Mouse (Mus musculus): ENCODE results near the gene Mrpl39. TPM values are rescaled to one million over a fixed set of nuclear protein-coding genes. Genes with fewer than 3 reads are reported as not detected.
A peak's percentile ranks its signal among the peaks of the same experiment; 100 is the strongest.

Gene Mrpl39
- polyA plus RNA-seq, 1 experiment from 2014 or later, result 43.0 TPM

DNA sequence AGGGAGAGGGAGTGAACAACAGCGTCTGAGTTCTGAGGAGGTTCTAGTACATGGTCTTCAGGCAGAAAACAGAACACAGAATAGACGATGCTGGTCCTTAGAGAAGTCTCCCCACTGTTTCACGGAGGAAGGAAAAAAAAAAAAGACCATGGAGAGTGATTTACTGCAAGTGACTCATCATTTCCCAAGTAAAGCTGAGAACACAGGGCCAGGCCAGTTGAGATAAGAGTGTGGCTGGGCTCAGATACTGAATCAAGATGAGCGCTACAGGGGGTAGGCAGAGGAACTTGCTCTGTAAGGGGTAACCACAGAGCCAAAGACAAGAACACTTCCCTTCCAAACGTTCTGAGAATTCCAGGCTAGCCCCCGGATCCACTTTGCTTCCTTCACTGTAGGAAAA lies 36.8 kb downstream of the Mrpl39 start:
- no peaks in the 10 kb centered on the region for H3K36me3 ChIP-seq (ENCODE audit: control insufficient read depth, insufficient read depth, low read length)
- 65% methylated on average over 6 of the region's 6 CpGs for WGBS
- no peaks in the 10 kb centered on the region for H3K4me1 ChIP-seq (ENCODE audit: control insufficient read depth, insufficient read depth, low read length)
- no peak overlapping the region for H3K9ac ChIP-seq (ENCODE audit: low read depth, low read length)
- H3K27me3 ChIP-seq (replicated peaks; ENCODE audit: control insufficient read depth, insufficient read depth, low read length), result 0 out of 2 replicates have a peak, but pooled peaks cover 3% of the 10 kb centered on the region
- no peak for DNase-seq (ENCODE audit: low spot score)
- no peak overlapping the region for H3K4me3 ChIP-seq (ENCODE audit: low read depth, low read length)
- no peak for ATAC-seq (ENCODE audit: low read depth)
- no peak overlapping the region for H3K4me2 ChIP-seq (ENCODE audit: low read depth, low read length)
- no peaks in the 10 kb centered on the region for H3K9me3 ChIP-seq (ENCODE audit: control insufficient read depth, low read length)
- H3K27ac ChIP-seq (replicated peaks; ENCODE audit: low read depth, low read length), result no peak overlapping the region

GRCm38 (mm10) chr16:84696178-84696577 lies 39.4 kb downstream of the Mrpl39 start:
- no peak overlapping the region for H3K4me3 ChIP-seq (ENCODE audit: low read depth, low read length)
- no peaks in the 10 kb centered on the region for H3K27me3 ChIP-seq (replicated peaks; ENCODE audit: control insufficient read depth, insufficient read depth, low read length)
- no peak for DNase-seq (ENCODE audit: low spot score)
- no peaks in the 10 kb centered on the region for H3K9me3 ChIP-seq (ENCODE audit: control insufficient read depth, low read length)
- no peak overlapping the region for H3K27ac ChIP-seq (replicated peaks; ENCODE audit: low read depth, low read length)
- no peak overlapping the region for H3K4me2 ChIP-seq (ENCODE audit: low read depth, low read length)
- 84% methylated on average over 11 of the region's 11 CpGs for WGBS
- H3K9ac ChIP-seq (ENCODE audit: low read depth, low read length), result no peak overlapping the region
- H3K4me1 ChIP-seq (ENCODE audit: control insufficient read depth, insufficient read depth, low read length), result no peaks in the 10 kb centered on the region
- H3K36me3 ChIP-seq (ENCODE audit: control insufficient read depth, insufficient read depth, low read length), result no peaks in the 10 kb centered on the region
- ATAC-seq (ENCODE audit: low read depth), result no peak

DNA sequence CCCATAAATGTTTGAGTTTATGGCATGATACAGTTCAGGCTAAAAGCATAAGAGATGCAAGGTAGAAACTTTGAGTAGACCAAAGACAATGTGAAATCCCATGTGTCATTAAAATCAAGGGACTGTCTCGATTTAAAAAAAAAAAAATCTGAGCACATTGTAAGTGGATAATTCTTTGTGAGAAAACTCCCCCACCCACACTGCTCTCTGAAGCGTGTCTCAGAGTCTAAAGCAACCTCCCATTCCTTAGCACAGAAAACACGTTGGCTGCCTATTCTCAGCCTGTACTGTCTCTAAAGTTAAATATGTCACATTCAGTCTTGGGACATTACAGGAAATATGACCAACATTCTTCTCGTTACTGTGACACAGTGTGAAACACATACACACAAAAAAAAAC lies 53.6 kb downstream of the Mrpl39 start:
- H3K27ac ChIP-seq (replicated peaks; ENCODE audit: low read depth, low read length), result no peak overlapping the region
- no peaks in the 10 kb centered on the region for H3K4me1 ChIP-seq (ENCODE audit: control insufficient read depth, insufficient read depth, low read length)
- 58% methylated on average over 4 of the region's 4 CpGs for WGBS
- H3K36me3 ChIP-seq (ENCODE audit: control insufficient read depth, insufficient read depth, low read length), result no peaks in the 10 kb centered on the region
- no peak for DNase-seq (ENCODE audit: low spot score)
- no peak for ATAC-seq (ENCODE audit: low read depth)
- no peak overlapping the region for H3K9ac ChIP-seq (ENCODE audit: low read depth, low read length)
- no peak overlapping the region for H3K4me2 ChIP-seq (ENCODE audit: low read depth, low read length)
- H3K4me3 ChIP-seq (ENCODE audit: low read depth, low read length), result no peak overlapping the region
- 0 out of 2 replicates have a peak, but pooled peaks cover 3% of the 10 kb centered on the region for H3K9me3 ChIP-seq (ENCODE audit: control insufficient read depth, low read length)
- no peaks in the 10 kb centered on the region for H3K27me3 ChIP-seq (replicated peaks; ENCODE audit: control insufficient read depth, insufficient read depth, low read length)

DNA sequence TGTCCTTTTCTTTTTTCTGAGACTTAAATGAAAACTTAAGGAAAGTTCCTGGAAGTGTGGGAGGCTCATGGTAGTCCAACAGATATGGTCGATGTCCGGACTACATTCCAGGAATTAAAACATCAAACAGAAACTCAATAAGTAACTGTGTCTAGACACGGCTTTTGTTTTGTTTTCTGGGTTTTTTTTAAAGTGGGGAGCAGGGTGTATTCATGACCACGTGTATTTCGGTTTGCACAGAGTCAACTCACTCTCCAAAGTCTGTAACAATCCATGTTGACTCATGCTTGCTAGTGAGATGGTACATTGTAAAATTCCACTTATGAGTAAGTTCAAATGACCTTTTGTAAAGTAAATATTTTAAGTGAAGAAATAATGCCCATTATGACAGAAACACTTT lies 54.8 kb downstream of the Mrpl39 start:
- Histone ChIP-seq H3K4me3 (ENCODE audit: low read depth, low read length) (no peak overlapping the region), H3K27me3 (replicated peaks; ENCODE audit: control insufficient read depth, insufficient read depth, low read length) (no peaks in the 10 kb centered on the region)
- no peak for DNase-seq (ENCODE audit: low spot score)

DNA sequence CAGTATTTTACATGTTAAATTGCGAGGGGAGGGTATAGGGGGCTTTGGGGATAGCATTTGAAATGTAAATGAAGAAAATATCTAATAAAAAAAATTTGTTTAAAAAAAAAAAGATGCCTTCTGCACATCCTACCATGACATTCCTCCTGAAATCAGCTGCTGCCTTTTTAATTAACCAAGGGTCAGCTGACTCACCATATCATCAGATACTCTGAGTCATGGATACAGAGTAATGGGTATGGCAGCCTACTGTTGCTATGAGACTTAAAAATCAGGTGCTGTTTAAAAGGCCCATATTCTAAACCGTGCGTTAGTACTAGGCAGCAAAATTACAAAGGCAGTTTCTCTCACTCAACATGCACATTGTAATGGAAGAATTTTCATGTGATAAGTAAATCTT lies 58.2 kb downstream of the Mrpl39 start:
- ATAC-seq (ENCODE audit: low read depth) (no peak), DNase-seq (ENCODE audit: low spot score) (no peak)
- no peak overlapping the region for H3K27ac ChIP-seq (replicated peaks; ENCODE audit: low read depth, low read length)
- WGBS, result 80% methylated on average over 3 of the region's 3 CpGs
- no peak overlapping the region for H3K4me2 ChIP-seq (ENCODE audit: low read depth, low read length)
- H3K4me3 ChIP-seq (ENCODE audit: low read depth, low read length), result no peak overlapping the region
- no peak overlapping the region for H3K9ac ChIP-seq (ENCODE audit: low read depth, low read length)
- no peaks in the 10 kb centered on the region for H3K4me1 ChIP-seq (ENCODE audit: control insufficient read depth, insufficient read depth, low read length)
- no peaks in the 10 kb centered on the region for H3K9me3 ChIP-seq (ENCODE audit: control insufficient read depth, low read length)
- no peaks in the 10 kb centered on the region for H3K36me3 ChIP-seq (ENCODE audit: control insufficient read depth, insufficient read depth, low read length)
- H3K27me3 ChIP-seq (replicated peaks; ENCODE audit: control insufficient read depth, insufficient read depth, low read length), result no peaks in the 10 kb centered on the region

More for the DNA sequence above, 54.8 kb downstream of the Mrpl39 start:
- 70% methylated on average over 5 of the region's 5 CpGs for WGBS
- H3K36me3 ChIP-seq (ENCODE audit: control insufficient read depth, insufficient read depth, low read length), result no peaks in the 10 kb centered on the region
- no peaks in the 10 kb centered on the region for H3K4me1 ChIP-seq (ENCODE audit: control insufficient read depth, insufficient read depth, low read length)
- no peak overlapping the region for H3K9ac ChIP-seq (ENCODE audit: low read depth, low read length)
- no peak for ATAC-seq (ENCODE audit: low read depth)
- H3K4me2 ChIP-seq (ENCODE audit: low read depth, low read length), result no peak overlapping the region
- no peak overlapping the region for H3K27ac ChIP-seq (replicated peaks; ENCODE audit: low read depth, low read length)
- H3K9me3 ChIP-seq (ENCODE audit: control insufficient read depth, low read length), result 0 out of 2 replicates have a peak, but pooled peaks cover 3% of the 10 kb centered on the region

MicroRNA genes within 50 kb of the gene (microRNA counts, 519-probe panel; counts per million panel counts)
- microRNA mmu-miR-155, result 2,562 counts per million, percentile 52 among the panel's probes with 10 or more counts

Small RNA genes lying within 50 kb of the gene (microRNA-seq; reads per million reads assigned to microRNA genes)
- 77.6 reads per million, percentile 50 among the genes with 10 or more reads in this experiment for gene Mir155 (ENCODE audit: borderline number of aligned reads)

Other genes starting within 250 kb of the Mrpl39 start
- gene A730009L09Rik, start 220.6 kb downstream of the Mrpl39 start, polyA plus RNA-seq (2014; fragmentation: Nextera tagmentation; extraction: Ambion mirVana), result not detected in 2 replicates
- 21.2 and 21.6 TPM in 2 replicates for gene Jam2, start 38.4 kb upstream of the Mrpl39 start, polyA plus RNA-seq (2014; fragmentation: Nextera tagmentation; extraction: Ambion mirVana)
- 36.3 and 40.0 TPM in 2 replicates for gene Gabpa, start 99.2 kb upstream of the Mrpl39 start, polyA plus RNA-seq (2014; fragmentation: Nextera tagmentation; extraction: Ambion mirVana)
- gene Atp5j, start 99.9 kb upstream of the Mrpl39 start, polyA plus RNA-seq (2014; fragmentation: Nextera tagmentation; extraction: Ambion mirVana), result 795 and 892 TPM in 2 replicates

All from embryonic facial prominence, embryonic 14.5 days (tissue).